Mouse (Mus musculus): ENCODE measurements around the gene Pan3. TPM values are rescaled to one million over a fixed set of nuclear protein-coding genes. Genes with fewer than 3 reads are reported as not detected.

Gene Pan3
- total and polyA plus RNA-seq, 2 experiments from 2014 or later: 38.9 to 61.4 TPM

DNA sequence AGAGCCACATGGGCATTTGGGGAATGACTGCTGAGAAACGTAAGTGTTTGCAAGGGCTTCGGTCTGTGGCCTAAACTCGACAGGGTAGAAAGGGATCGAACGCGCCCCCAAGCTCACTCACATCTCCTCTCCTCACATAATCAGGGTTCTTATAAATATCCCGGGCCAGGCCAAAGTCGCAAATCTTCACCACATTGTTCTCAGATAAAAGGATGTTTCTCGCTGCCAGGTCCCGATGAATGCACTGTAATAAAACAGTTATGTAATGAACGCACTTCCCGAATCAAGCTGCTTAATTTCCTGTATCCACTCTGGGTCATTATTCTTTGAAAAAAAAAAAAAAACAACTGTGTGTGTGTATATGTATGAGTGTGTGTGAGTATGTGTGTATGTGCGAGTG is 150.2 kb downstream of the Pan3 start:
- Histone ChIP-seq H3K4me2 (ENCODE audit: low read depth, low read length, poor library complexity, severe bottlenecking) (no peak overlapping the region), H3K36me3 (ENCODE audit: insufficient read depth, low read length) (no peaks in the 10 kb centered on the region), H3K9ac (replicated peaks; ENCODE audit: low read length, poor library complexity, severe bottlenecking) (no peak overlapping the region), H3K27ac (ENCODE audit: low read depth, low read length) (no peak overlapping the region), H3K4me3 (ENCODE audit: low read depth, low read length) (no peak overlapping the region), H3K9me3 (ENCODE audit: low read length) (no peaks in the 10 kb centered on the region), H3K27me3 (ENCODE audit: insufficient read depth, low read length) (no peaks in the 10 kb centered on the region), H3K4me1 (ENCODE audit: insufficient read depth, low read length) (no peaks in the 10 kb centered on the region)
- ATAC-seq (ENCODE audit: low FRiP score) (no peak), DNase-seq (ENCODE audit: low spot score) (no peak)
- 88% methylated on average over 13 of the region's 13 CpGs for WGBS
- no peak for TF ChIP-seq CTCF (IDR thresholded peaks at IDR 0.05)

DNA sequence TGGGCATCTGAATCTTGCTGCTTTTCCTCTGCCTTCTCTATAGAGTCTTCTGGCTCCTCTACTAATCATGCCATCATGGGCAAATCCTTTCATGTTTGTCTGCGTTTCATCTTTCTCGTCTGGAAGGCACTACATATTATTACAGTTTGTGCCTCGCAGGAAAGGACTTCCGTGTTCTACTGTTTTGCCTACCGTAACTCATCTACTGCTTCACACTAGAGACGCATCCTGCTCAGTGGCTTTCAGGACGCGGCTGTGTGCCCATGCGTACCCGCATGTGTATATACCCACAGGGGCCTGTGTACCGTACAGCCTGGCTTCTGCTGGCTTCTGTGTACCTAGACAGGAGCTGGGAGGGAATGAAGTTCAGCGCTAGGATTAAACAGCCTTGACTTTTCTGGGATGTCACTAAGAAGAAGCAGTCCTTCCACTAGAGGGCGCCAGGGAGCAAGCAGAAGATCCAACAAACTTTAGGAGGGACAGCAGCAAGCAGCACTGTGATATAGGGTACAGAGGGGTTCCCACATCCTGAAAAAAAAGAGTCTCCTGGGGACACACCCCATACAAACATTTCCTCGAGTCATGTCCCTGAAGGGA is 153.8 kb downstream of the Pan3 start:
- no peak overlapping the region for H3K4me3 ChIP-seq (ENCODE audit: low read depth, low read length)
- no peaks in the 10 kb centered on the region for H3K9me3 ChIP-seq (ENCODE audit: low read length)
- 44% methylated on average over 14 of the region's 14 CpGs for WGBS
- no peak overlapping the region for H3K4me2 ChIP-seq (ENCODE audit: low read depth, low read length, poor library complexity, severe bottlenecking)
- H3K27me3 ChIP-seq (ENCODE audit: insufficient read depth, low read length): no peaks in the 10 kb centered on the region
- H3K36me3 ChIP-seq (ENCODE audit: insufficient read depth, low read length): no peaks in the 10 kb centered on the region
- no peaks in the 10 kb centered on the region for H3K4me1 ChIP-seq (ENCODE audit: insufficient read depth, low read length)
- ATAC-seq (ENCODE audit: low FRiP score) (no peak; the same call in 1 of the 2 replicates), DNase-seq (ENCODE audit: low spot score) (peak; percentile 59)
- TF ChIP-seq CTCF (IDR thresholded peaks at IDR 0.05): peak; percentile 92
- H3K9ac ChIP-seq (replicated peaks; ENCODE audit: low read length, poor library complexity, severe bottlenecking): no peak overlapping the region
- H3K27ac ChIP-seq (ENCODE audit: low read depth, low read length): no peak overlapping the region

DNA sequence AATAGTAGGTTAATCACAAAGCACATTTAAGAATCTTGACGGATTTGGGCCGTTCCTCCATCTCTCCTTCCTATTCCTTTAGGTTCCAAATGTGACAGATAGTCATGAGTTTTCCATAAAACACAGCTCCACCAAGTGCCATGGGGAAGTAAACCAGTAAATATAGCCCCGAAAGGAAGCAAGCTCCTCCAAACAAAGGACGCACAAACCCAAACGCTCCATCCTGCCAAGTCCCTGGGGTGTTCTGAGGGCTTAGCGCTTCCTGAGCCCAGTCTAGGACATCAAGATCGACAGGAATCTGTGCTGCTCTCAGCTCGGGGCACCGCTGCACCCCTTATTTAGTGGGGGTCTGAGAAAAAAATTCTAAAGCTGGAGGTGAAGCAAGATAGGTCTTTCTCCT is 154.7 kb downstream of the Pan3 start:
- Histone ChIP-seq H3K27me3 (ENCODE audit: insufficient read depth, low read length) (no peaks in the 10 kb centered on the region), H3K9me3 (ENCODE audit: low read length) (no peaks in the 10 kb centered on the region), H3K27ac (ENCODE audit: low read depth, low read length) (no peak overlapping the region), H3K36me3 (ENCODE audit: insufficient read depth, low read length) (no peaks in the 10 kb centered on the region), H3K4me1 (ENCODE audit: insufficient read depth, low read length) (no peaks in the 10 kb centered on the region), H3K4me3 (ENCODE audit: low read depth, low read length) (no peak overlapping the region), H3K9ac (replicated peaks; ENCODE audit: low read length, poor library complexity, severe bottlenecking) (no peak overlapping the region), H3K4me2 (ENCODE audit: low read depth, low read length, poor library complexity, severe bottlenecking) (no peak overlapping the region)
- WGBS: 71% methylated on average over 9 of the region's 9 CpGs
- DNase-seq (ENCODE audit: low spot score): no peak
- no peak for ATAC-seq (ENCODE audit: low FRiP score)
- no peak for TF ChIP-seq CTCF (IDR thresholded peaks at IDR 0.05)

DNA sequence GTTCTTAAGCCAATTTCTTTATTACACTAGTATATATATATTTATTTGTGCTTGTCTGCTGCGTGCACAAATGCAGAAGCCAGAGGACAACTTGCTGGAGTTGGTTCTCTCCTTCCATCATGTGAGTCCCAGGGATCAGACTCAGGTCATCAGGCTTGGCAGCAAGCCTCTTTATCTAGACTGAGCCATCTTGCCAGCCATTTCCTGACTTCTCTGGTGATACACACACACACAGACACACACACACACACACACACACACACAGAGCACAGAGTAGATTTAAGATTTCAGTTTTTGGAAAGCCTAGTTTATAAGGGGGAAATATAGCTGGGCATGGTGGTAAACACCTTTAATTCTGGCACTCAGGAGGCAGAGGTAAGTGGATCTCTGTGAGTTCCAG is 155.1 kb downstream of the Pan3 start:
- no peak for TF ChIP-seq CTCF (IDR thresholded peaks at IDR 0.05)
- H3K4me3 ChIP-seq (ENCODE audit: low read depth, low read length): no peak overlapping the region
- H3K9ac ChIP-seq (replicated peaks; ENCODE audit: low read length, poor library complexity, severe bottlenecking): no peak overlapping the region
- no peaks in the 10 kb centered on the region for H3K4me1 ChIP-seq (ENCODE audit: insufficient read depth, low read length)
- no peak overlapping the region for H3K4me2 ChIP-seq (ENCODE audit: low read depth, low read length, poor library complexity, severe bottlenecking)
- ATAC-seq (ENCODE audit: low FRiP score) (no peak), DNase-seq (ENCODE audit: low spot score) (no peak)
- no peaks in the 10 kb centered on the region for H3K27me3 ChIP-seq (ENCODE audit: insufficient read depth, low read length)
- H3K9me3 ChIP-seq (ENCODE audit: low read length): no peaks in the 10 kb centered on the region
- H3K27ac ChIP-seq (ENCODE audit: low read depth, low read length): no peak overlapping the region
- no peaks in the 10 kb centered on the region for H3K36me3 ChIP-seq (ENCODE audit: insufficient read depth, low read length)
- 81% methylated on average over 1 of the region's 1 CpGs for WGBS

DNA sequence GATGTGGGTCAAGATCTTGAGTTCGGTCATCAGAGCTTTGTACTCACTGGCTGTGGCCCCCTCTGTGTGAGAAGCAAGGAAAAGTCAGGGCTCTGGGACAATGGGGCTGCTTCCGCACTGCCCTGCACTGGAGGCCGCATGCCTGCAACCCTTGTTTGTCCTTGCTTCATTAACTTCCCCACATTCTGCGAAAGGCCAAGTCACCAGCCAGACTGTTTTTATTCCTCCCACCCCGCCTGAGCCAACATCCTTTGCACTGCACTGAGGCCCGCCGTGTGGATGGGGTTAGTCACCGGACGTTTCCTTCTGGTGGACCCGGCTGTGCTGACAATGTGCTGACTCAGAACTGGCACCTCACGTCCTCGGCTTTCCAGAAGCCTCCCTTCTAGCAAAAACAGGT is 159.9 kb downstream of the Pan3 start:
- no peak for TF ChIP-seq CTCF (IDR thresholded peaks at IDR 0.05)
- no peaks in the 10 kb centered on the region for H3K27me3 ChIP-seq (ENCODE audit: insufficient read depth, low read length)
- no peaks in the 10 kb centered on the region for H3K36me3 ChIP-seq (ENCODE audit: insufficient read depth, low read length)
- DNase-seq (ENCODE audit: low spot score) (no peak), ATAC-seq (ENCODE audit: low FRiP score) (no peak)
- no peak overlapping the region for H3K4me2 ChIP-seq (ENCODE audit: low read depth, low read length, poor library complexity, severe bottlenecking)
- no peaks in the 10 kb centered on the region for H3K9me3 ChIP-seq (ENCODE audit: low read length)
- no peaks in the 10 kb centered on the region for H3K4me1 ChIP-seq (ENCODE audit: insufficient read depth, low read length)
- WGBS: 74% methylated on average over 12 of the region's 12 CpGs
- H3K27ac ChIP-seq (ENCODE audit: low read depth, low read length): no peak overlapping the region
- H3K9ac ChIP-seq (replicated peaks; ENCODE audit: low read length, poor library complexity, severe bottlenecking): no peak overlapping the region
- H3K4me3 ChIP-seq (ENCODE audit: low read depth, low read length): no peak overlapping the region

DNA sequence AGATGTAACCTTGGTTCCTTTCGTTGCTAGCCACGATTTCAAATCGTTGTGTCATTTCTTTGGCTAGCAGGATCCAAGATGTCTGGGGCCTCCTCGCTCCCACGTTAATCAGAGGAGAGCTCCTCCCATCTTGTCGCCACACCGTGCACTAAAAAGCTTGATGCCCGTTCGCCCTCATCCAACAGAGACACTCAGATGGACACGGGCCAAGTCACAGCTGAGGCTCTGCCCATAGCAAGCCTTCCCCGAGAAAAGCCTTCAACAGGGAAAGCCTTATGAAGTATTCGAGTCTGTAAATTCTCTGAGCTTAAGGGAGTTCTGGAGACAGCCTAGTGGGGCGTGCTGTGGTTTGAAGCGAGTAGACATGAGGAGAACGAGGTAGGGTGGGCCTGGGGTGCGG is 167.9 kb downstream of the Pan3 start:
- Histone ChIP-seq H3K4me2 (ENCODE audit: low read depth, low read length, poor library complexity, severe bottlenecking) (no peak overlapping the region), H3K9ac (replicated peaks; ENCODE audit: low read length, poor library complexity, severe bottlenecking) (no peak overlapping the region), H3K27me3 (ENCODE audit: insufficient read depth, low read length) (no peaks in the 10 kb centered on the region), H3K9me3 (ENCODE audit: low read length) (no peaks in the 10 kb centered on the region), H3K4me3 (ENCODE audit: low read depth, low read length) (no peak overlapping the region), H3K4me1 (ENCODE audit: insufficient read depth, low read length) (no peaks in the 10 kb centered on the region), H3K36me3 (ENCODE audit: insufficient read depth, low read length) (no peaks in the 10 kb centered on the region), H3K27ac (ENCODE audit: low read depth, low read length) (no peak overlapping the region)
- WGBS: 65% methylated on average over 16 of the region's 16 CpGs
- no peak for ATAC-seq (ENCODE audit: low FRiP score)
- no peak for TF ChIP-seq CTCF (IDR thresholded peaks at IDR 0.05)
- peak; percentile 75 for DNase-seq (ENCODE audit: low spot score)

Other genes with a start within 250 kb of the Pan3 start
- gene Gsx1, start 241.5 kb upstream of the Pan3 start, total RNA-seq (2014; rRNA removed): 1.7 and 3.0 TPM in 2 replicates
- gene Gsx1, start 241.5 kb upstream of the Pan3 start, polyA plus RNA-seq (2015; fragmentation: Nextera tagmentation; extraction: Ambion mirVana): 1.4 and 2.3 TPM in 2 replicates
- gene Pdx1, start 160.2 kb upstream of the Pan3 start, total RNA-seq (2014; rRNA removed): not detected in 2 replicates
- not detected in 2 replicates for gene Pdx1, start 160.2 kb upstream of the Pan3 start, polyA plus RNA-seq (2015; fragmentation: Nextera tagmentation; extraction: Ambion mirVana)
- gene Cdx2, start 122.9 kb upstream of the Pan3 start, total RNA-seq (2014; rRNA removed): not detected in 2 replicates
- not detected in 2 replicates for gene Cdx2, start 122.9 kb upstream of the Pan3 start, polyA plus RNA-seq (2015; fragmentation: Nextera tagmentation; extraction: Ambion mirVana)
- not detected in 2 replicates for gene Urad, start 107.7 kb upstream of the Pan3 start, total RNA-seq (2014; rRNA removed)
- gene Urad, start 107.7 kb upstream of the Pan3 start, polyA plus RNA-seq (2015; fragmentation: Nextera tagmentation; extraction: Ambion mirVana): not detected in 2 replicates
- 2.5 and 2.6 TPM in 2 replicates for gene Flt3, start 29.7 kb upstream of the Pan3 start, total RNA-seq (2014; rRNA removed)
- 2.0 TPM in 2 replicates for gene Flt3, start 29.7 kb upstream of the Pan3 start, polyA plus RNA-seq (2015; fragmentation: Nextera tagmentation; extraction: Ambion mirVana)

All from midbrain, postnatal 0 days (tissue).